Mouse (Mus musculus) intestine, embryonic 15.5 days (tissue): ENCODE measurements at regions not wholly inside any gene's neighbourhood (a gene's known extent, or its start where the extent isn't known, plus 50 kb on each side); places are given as distances from the start of the nearest gene placed in this dataset.

Experiments
- ATAC-seq: fragments of 200-750 bp; cut with Nextera tagmentation; 2 replicates; pipeline ENCODE4 v1.8.0; 2017; ENCODE audit warnings: moderate TSS enrichment, moderate library complexity
- H3K27ac ChIP-seq: fragments of 300-500 bp; sonication (generic); 2 replicates; pipeline ENCODE4 v1.5.1; 2015; ENCODE audit warnings: mild to moderate bottlenecking, inconsistent platforms
- H3K27me3 ChIP-seq: fragments of 300-500 bp; sonication (generic); replicated peaks from 2 replicates; pipeline ENCODE4 v1.6.1; 2015; ENCODE audit warnings: inconsistent platforms
- H3K36me3 ChIP-seq: fragments of 300-500 bp; sonication (generic); 2 replicates; pipeline ENCODE4 v1.6.1; 2015; ENCODE audit warnings: inconsistent platforms
- H3K4me1 ChIP-seq: fragments of 300-500 bp; sonication (generic); replicated peaks from 2 replicates; pipeline ENCODE4 v1.6.1; 2015; ENCODE audit warnings: inconsistent platforms
- H3K4me2 ChIP-seq: fragments of 300-500 bp; sonication (generic); replicated peaks from 2 replicates; pipeline ENCODE4 v1.6.1; 2015; ENCODE audit warnings: mild to moderate bottlenecking, inconsistent platforms
- H3K4me3 ChIP-seq: fragments of 300-500 bp; sonication (generic); replicated peaks from 2 replicates; pipeline ENCODE4 v1.5.1; 2015; ENCODE audit warnings: inconsistent platforms
- H3K9ac ChIP-seq: fragments of 300-500 bp; sonication (generic); 2 replicates; pipeline ENCODE4 v1.6.1; 2015; ENCODE audit warnings: inconsistent platforms
- H3K9me3 ChIP-seq: fragments of 300-500 bp; sonication (generic); 2 replicates; pipeline ENCODE4 v1.6.1; 2016; ENCODE audit warnings: inconsistent platforms
- WGBS: fragments of 180-500 bp; shearing (Covaris S2); methylation state at CpG from one replicate; pipeline ENCODE4 v1.1.7; 2015; 5-methylcytosine and 5-hydroxymethylcytosine counted together

- no peaks in the 10 kb centered on the region for H3K9me3 ChIP-seq
- no peak overlapping the region for H3K4me3 ChIP-seq
- WGBS: 6% methylated on average over 5 of the region's 5 CpGs
- H3K4me2 ChIP-seq: no peak overlapping the region
- no peaks in the 10 kb centered on the region for H3K27me3 ChIP-seq
- 0 out of 2 replicates have a peak, but pooled peaks cover 2% of the 10 kb centered on the region for H3K4me1 ChIP-seq
- no peaks in the 10 kb centered on the region for H3K36me3 ChIP-seq
- ATAC-seq: 0 out of 2 replicates have a peak, but pooled peaks have one; percentile 31
- H3K9ac ChIP-seq: no peak overlapping the region
- H3K27ac ChIP-seq: peak overlapping the region; percentile 48; the same call in 1 of the 2 replicates
These were observed 145.7 kb upstream of the Syt6 start for GRCm38 (mm10) chr3:103429227-103429788.

- no peak overlapping the region for H3K4me2 ChIP-seq
- no peak overlapping the region for H3K9ac ChIP-seq
- no peaks in the 10 kb centered on the region for H3K9me3 ChIP-seq
- 68% methylated on average over 4 of the region's 4 CpGs for WGBS
- H3K27ac ChIP-seq: no peak overlapping the region
- no peaks in the 10 kb centered on the region for H3K36me3 ChIP-seq
- no peak for ATAC-seq
- H3K4me1 ChIP-seq: 0 out of 2 replicates have a peak, but pooled peaks cover 2% of the 10 kb centered on the region
- no peaks in the 10 kb centered on the region for H3K27me3 ChIP-seq
- no peak overlapping the region for H3K4me3 ChIP-seq
These were observed 144.9 kb upstream of the Syt6 start for GRCm38 (mm10) chr3:103430131-103430530.

GRCm38 (mm10) chr3:103432254-103432653 is 142.8 kb upstream of the Syt6 start:
- H3K4me1 ChIP-seq: 0 out of 2 replicates have a peak, but pooled peaks cover 2% of the 10 kb centered on the region
- no peak overlapping the region for H3K9ac ChIP-seq
- no peaks in the 10 kb centered on the region for H3K27me3 ChIP-seq
- H3K4me3 ChIP-seq: no peak overlapping the region
- no peak overlapping the region for H3K4me2 ChIP-seq
- ATAC-seq: no peak
- H3K36me3 ChIP-seq: no peaks in the 10 kb centered on the region
- H3K27ac ChIP-seq: no peak overlapping the region
- H3K9me3 ChIP-seq: no peaks in the 10 kb centered on the region
- WGBS: 47% methylated on average over 5 of the region's 5 CpGs

GRCm38 (mm10) chr3:103436902-103437603 is 138.0 kb upstream of the Syt6 start:
- Histone ChIP-seq H3K27ac (no peak overlapping the region), H3K4me1 (no peaks in the 10 kb centered on the region)
- ATAC-seq: no peak

GRCm38 (mm10) chr3:103438791-103439354 is 136.2 kb upstream of the Syt6 start:
- H3K36me3 ChIP-seq: no peaks in the 10 kb centered on the region
- no peak for ATAC-seq
- no peaks in the 10 kb centered on the region for H3K27me3 ChIP-seq
- WGBS: 46% methylated on average over 12 of the region's 12 CpGs
- no peak overlapping the region for H3K4me3 ChIP-seq
- no peak overlapping the region for H3K4me2 ChIP-seq
- H3K9me3 ChIP-seq: no peaks in the 10 kb centered on the region
- H3K4me1 ChIP-seq: no peaks in the 10 kb centered on the region
- no peak overlapping the region for H3K9ac ChIP-seq
- H3K27ac ChIP-seq: no peak overlapping the region

More at GRCm38 (mm10) chr3:103436902-103437603, 138.0 kb upstream of the Syt6 start:
- H3K9ac ChIP-seq: no peak overlapping the region
- H3K36me3 ChIP-seq: no peaks in the 10 kb centered on the region
- H3K27me3 ChIP-seq: no peaks in the 10 kb centered on the region
- H3K4me2 ChIP-seq: no peak overlapping the region
- no peak overlapping the region for H3K4me3 ChIP-seq
- H3K9me3 ChIP-seq: no peaks in the 10 kb centered on the region
- 58% methylated on average over 9 of the region's 9 CpGs for WGBS

GRCm38 (mm10) chr3:103443247-103443646 is 131.8 kb upstream of the Syt6 start:
- H3K9me3 ChIP-seq: no peaks in the 10 kb centered on the region
- no peak overlapping the region for H3K9ac ChIP-seq
- WGBS: 47% methylated on average over 6 of the region's 6 CpGs
- no peak overlapping the region for H3K4me2 ChIP-seq
- no peak overlapping the region for H3K4me3 ChIP-seq
- H3K27me3 ChIP-seq: no peaks in the 10 kb centered on the region
- no peak overlapping the region for H3K27ac ChIP-seq
- no peak for ATAC-seq
- no peaks in the 10 kb centered on the region for H3K36me3 ChIP-seq
- no peaks in the 10 kb centered on the region for H3K4me1 ChIP-seq

- H3K27me3 ChIP-seq: no peaks in the 10 kb centered on the region
- H3K9ac ChIP-seq: no peak overlapping the region
- WGBS: 90% methylated on average over 8 of the region's 8 CpGs
- no peak overlapping the region for H3K27ac ChIP-seq
- no peaks in the 10 kb centered on the region for H3K4me1 ChIP-seq
- H3K9me3 ChIP-seq: no peaks in the 10 kb centered on the region
- no peak for ATAC-seq
- H3K4me3 ChIP-seq: no peak overlapping the region
- no peaks in the 10 kb centered on the region for H3K36me3 ChIP-seq
- H3K4me2 ChIP-seq: no peak overlapping the region
These were observed 129.2 kb upstream of the Syt6 start for GRCm38 (mm10) chr3:103445852-103446251.

- Histone ChIP-seq H3K4me3 (no peak overlapping the region), H3K9me3 (no peaks in the 10 kb centered on the region), H3K27me3 (no peaks in the 10 kb centered on the region), H3K36me3 (no peaks in the 10 kb centered on the region), H3K9ac (no peak overlapping the region), H3K27ac (no peak overlapping the region), H3K4me2 (no peak overlapping the region), H3K4me1 (no peaks in the 10 kb centered on the region)
- WGBS: 51% methylated on average over 7 of the region's 7 CpGs
- no peak for ATAC-seq
These were observed 125.2 kb upstream of the Syt6 start for GRCm38 (mm10) chr3:103449851-103450250.

- H3K4me3 ChIP-seq: no peak overlapping the region
- WGBS: 72% methylated on average over 3 of the region's 3 CpGs
These were observed 123.1 kb upstream of the Syt6 start for GRCm38 (mm10) chr3:103451971-103452370.

GRCm38 (mm10) chr3:103463760-103464159 is 111.3 kb upstream of the Syt6 start:
- H3K27me3 ChIP-seq: no peaks in the 10 kb centered on the region
- H3K4me3 ChIP-seq: no peak overlapping the region
- H3K36me3 ChIP-seq: no peaks in the 10 kb centered on the region
- ATAC-seq: no peak
- no peak overlapping the region for H3K27ac ChIP-seq
- H3K9me3 ChIP-seq: no peaks in the 10 kb centered on the region
- peaks cover 10% of the 10 kb centered on the region for H3K4me1 ChIP-seq
- no peak overlapping the region for H3K9ac ChIP-seq
- 60% methylated on average over 4 of the region's 4 CpGs for WGBS
- no peak overlapping the region for H3K4me2 ChIP-seq

More at GRCm38 (mm10) chr3:103451971-103452370, 123.1 kb upstream of the Syt6 start:
- no peak for ATAC-seq
- H3K27ac ChIP-seq: no peak overlapping the region
- H3K9me3 ChIP-seq: no peaks in the 10 kb centered on the region
- H3K4me2 ChIP-seq: no peak overlapping the region
- no peaks in the 10 kb centered on the region for H3K36me3 ChIP-seq
- H3K27me3 ChIP-seq: no peaks in the 10 kb centered on the region
- H3K9ac ChIP-seq: no peak overlapping the region
- H3K4me1 ChIP-seq: no peaks in the 10 kb centered on the region

- 48% methylated on average over 5 of the region's 5 CpGs for WGBS
- H3K9ac ChIP-seq: no peak overlapping the region
- no peaks in the 10 kb centered on the region for H3K9me3 ChIP-seq
- no peak overlapping the region for H3K4me3 ChIP-seq
- no peaks in the 10 kb centered on the region for H3K27me3 ChIP-seq
- ATAC-seq: no peak
- no peak overlapping the region for H3K4me2 ChIP-seq
- peaks cover 10% of the 10 kb centered on the region for H3K4me1 ChIP-seq
- H3K36me3 ChIP-seq: no peaks in the 10 kb centered on the region
- H3K27ac ChIP-seq: no peak overlapping the region
These were observed 110.8 kb upstream of the Syt6 start for GRCm38 (mm10) chr3:103464181-103464580.

GRCm38 (mm10) chr3:103464729-103465128 is 110.3 kb upstream of the Syt6 start:
- Histone ChIP-seq H3K9ac (no peak overlapping the region), H3K4me2 (no peak overlapping the region), H3K4me1 (peaks cover 10% of the 10 kb centered on the region), H3K4me3 (no peak overlapping the region), H3K36me3 (no peaks in the 10 kb centered on the region), H3K9me3 (no peaks in the 10 kb centered on the region), H3K27ac (no peak overlapping the region), H3K27me3 (no peaks in the 10 kb centered on the region)
- no peak for ATAC-seq
- 9% methylated on average over 4 of the region's 4 CpGs for WGBS
